Mouse (Mus musculus): Measurements from ENCODE around the gene Gpr108. TPM values are rescaled to one million over a fixed set of nuclear protein-coding genes. Genes with fewer than 3 reads are reported as not detected.
"Not testable (repeated sequence)": the region's sequence is repeated elsewhere in the genome, so short reads cannot be mapped to it uniquely, and the experiment has no call there.

Gpr108 gene
- polyA plus RNA-seq, 1 experiment from 2014 or later, result 23.9 TPM

GRCm38 (mm10) chr17:57278943-57279590 lies 30.8 kb upstream of the Gpr108 start, which contains the start of gene Vav1:
Gene Vav1, plus strand, starts transcription at chr17:57279100.
- WGBS, result 70% methylated on average over 26 of the region's 26 CpGs

DNA sequence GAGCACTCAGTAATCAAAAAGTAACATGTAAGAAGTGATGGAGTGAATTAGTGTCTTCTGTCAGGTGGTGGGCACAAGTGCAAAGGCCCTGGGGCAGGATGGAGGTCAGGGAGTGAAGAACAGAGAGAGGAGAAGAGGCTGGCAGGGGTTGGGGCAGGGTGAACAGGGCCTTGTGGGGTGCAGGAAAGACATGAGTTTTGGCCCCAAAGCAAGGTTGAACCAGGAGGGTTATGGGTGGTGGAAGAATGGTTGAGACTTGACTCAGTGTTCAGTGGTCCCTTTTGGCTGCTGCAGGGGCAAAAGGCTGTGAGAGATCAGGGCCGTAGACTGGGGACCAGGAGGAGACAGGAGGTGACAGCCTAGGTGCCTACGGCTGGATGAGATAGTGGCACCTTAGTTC lies 30.3 kb upstream of the Gpr108 start:
- Histone ChIP-seq H3K9me3 (replicated peaks) (no peaks in the 10 kb centered on the region), H3K27me3 (ENCODE audit: low read depth, poor library complexity, severe bottlenecking) (peaks cover 31% of the 10 kb centered on the region), H3K4me3 (no peak overlapping the region), H3K4me1 (peaks cover 25% of the 10 kb centered on the region), H3K36me3 (no peaks in the 10 kb centered on the region), H3K27ac (replicated peaks) (no peak overlapping the region)
- DNase-seq (ENCODE audit: low spot score), result no peak
- WGBS, result 85% methylated on average over 2 of the region's 2 CpGs

More at GRCm38 (mm10) chr17:57278943-57279590, 30.8 kb upstream of the Gpr108 start, which contains the start of gene Vav1:
- H3K27ac ChIP-seq (replicated peaks), result no peak within 1 kb of the TSS
- peaks cover 26% of the 10 kb centered on the region for H3K27me3 ChIP-seq (ENCODE audit: low read depth, poor library complexity, severe bottlenecking)
- no peaks in the 10 kb centered on the region for H3K9me3 ChIP-seq (replicated peaks)
- no peak for DNase-seq (ENCODE audit: low spot score)
- H3K4me3 ChIP-seq, result no peak within 1 kb of the TSS
- no peaks in the 10 kb centered on the region for H3K36me3 ChIP-seq
- peaks cover 25% of the 10 kb centered on the region for H3K4me1 ChIP-seq

DNA sequence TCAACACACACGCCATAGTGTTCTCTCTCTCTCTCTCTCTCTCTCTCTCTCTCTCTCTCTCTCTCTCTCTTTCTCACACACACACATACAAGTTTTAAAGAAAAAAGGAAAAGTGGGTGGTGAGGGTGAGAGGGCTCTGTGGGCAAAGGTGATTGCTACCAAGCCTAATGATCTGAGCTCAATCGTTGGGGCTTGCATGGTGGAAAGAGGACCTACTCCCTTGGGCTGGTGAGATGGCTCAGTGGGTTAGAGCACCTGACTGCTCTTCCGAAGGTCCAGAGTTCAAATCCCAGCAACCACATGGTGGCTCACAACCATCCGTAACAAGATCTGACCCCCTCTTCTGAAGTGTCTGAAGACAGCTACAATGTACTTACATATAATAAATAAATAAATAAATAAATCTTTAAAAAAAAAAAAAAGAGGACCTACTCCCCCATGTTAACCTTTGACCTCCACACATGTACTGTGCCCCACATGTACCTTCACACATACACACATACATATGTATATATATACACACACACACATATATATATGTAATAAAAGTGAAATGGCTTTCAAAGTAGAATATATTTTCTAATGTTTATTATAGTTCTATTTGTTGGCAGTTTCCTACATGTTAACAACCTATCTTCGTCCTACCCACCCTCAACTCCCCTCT lies 29.5 kb upstream of the Gpr108 start:
- not testable (repeated sequence) for H3K4me3 ChIP-seq; H3K9me3 ChIP-seq (replicated peaks); H3K27ac ChIP-seq (replicated peaks); H3K36me3 ChIP-seq; DNase-seq (ENCODE audit: low spot score)
- WGBS, result 90% methylated on average over 5 of the region's 5 CpGs
- peaks cover 40% of the 10 kb centered on the region for H3K27me3 ChIP-seq (ENCODE audit: low read depth, poor library complexity, severe bottlenecking)
- H3K4me1 ChIP-seq, result peaks cover 25% of the 10 kb centered on the region

GRCm38 (mm10) chr17:57276634-57277121 lies 28.4 kb upstream of the Gpr108 start:
- H3K36me3 ChIP-seq, result no peaks in the 10 kb centered on the region
- peaks cover 25% of the 10 kb centered on the region for H3K4me1 ChIP-seq
- peak overlapping the region; percentile 55 for H3K4me3 ChIP-seq
- under 1% methylated on average over 20 of the region's 20 CpGs for WGBS
- H3K9me3 ChIP-seq (replicated peaks), result no peaks in the 10 kb centered on the region
- peaks cover 47% of the 10 kb centered on the region for H3K27me3 ChIP-seq (ENCODE audit: low read depth, poor library complexity, severe bottlenecking)
- peak overlapping the region; percentile 52; the same call in 1 of the 2 replicates for H3K27ac ChIP-seq (replicated peaks)
- DNase-seq (ENCODE audit: low spot score), result peak; percentile 78

DNA sequence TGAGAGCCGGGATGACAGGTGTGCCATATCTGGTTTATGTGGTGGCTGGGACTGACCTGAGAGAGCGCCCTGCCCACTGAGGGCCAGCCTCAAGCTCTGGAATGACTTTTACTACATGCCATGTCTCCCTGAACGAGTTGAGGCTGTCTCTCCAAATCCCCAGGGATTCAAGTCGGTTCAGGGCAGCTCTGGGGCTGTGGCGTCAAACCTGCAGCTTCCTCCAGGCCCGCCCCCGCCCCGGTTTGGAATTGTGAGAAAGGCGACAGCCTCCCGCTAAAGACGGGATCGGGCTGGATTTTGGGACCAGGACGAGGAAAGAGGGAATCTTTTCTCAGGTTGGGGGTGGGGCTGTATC lies 27.7 kb upstream of the Gpr108 start:
- Histone ChIP-seq H3K36me3 (no peaks in the 10 kb centered on the region), H3K4me1 (peaks cover 25% of the 10 kb centered on the region), H3K27ac (replicated peaks) (no peak overlapping the region), H3K9me3 (replicated peaks) (no peaks in the 10 kb centered on the region), H3K27me3 (ENCODE audit: low read depth, poor library complexity, severe bottlenecking) (peaks cover 47% of the 10 kb centered on the region), H3K4me3 (peak overlapping the region; percentile 55)
- WGBS, result 2% methylated on average over 13 of the region's 13 CpGs
- DNase-seq (ENCODE audit: low spot score), result peak; percentile 18

DNA sequence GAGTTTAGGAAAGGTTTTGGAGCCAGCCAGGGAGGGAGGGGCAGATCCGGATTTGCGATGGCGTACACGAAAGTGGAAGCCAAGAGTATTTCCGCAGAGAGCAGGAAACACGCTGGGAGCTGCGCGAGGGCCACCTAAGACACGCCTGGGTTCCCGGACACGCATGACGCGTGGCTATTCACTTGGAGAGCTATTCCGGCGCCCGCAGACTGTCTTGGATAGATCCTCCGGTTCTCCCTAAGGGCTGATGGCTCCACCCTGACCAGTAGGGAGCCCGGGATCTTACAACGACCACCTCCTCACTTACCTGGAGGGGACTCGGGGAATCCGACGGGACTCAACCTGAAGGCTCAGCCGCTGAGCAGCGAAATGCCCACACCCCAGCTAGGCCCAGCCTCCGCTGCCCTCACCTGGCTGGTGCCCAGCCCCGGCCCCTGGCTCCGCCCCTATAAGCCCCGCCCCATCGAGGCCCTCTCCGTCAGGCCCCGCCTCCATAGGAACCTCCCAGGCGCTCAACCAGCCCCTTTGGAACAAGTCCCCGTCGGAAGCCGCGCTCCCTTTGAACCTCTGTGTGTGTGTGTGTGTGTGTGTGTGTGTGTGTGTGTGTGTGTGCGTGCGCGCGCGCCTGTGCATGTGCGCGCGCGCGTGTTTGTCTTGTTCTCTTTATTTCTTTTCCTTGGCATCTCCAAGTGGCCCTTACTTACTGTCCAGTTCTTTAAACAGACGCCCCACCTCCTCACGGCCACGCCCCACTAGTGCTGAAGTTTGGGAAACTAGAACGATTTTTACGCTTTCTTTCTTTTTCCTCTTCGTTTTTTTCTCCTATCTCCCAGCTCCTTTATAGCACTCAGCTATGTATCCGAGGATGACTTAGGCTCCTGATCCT lies 27.1 kb upstream of the Gpr108 start:
- WGBS, result under 1% methylated on average over 53 of the region's 53 CpGs
- DNase-seq (ENCODE audit: low spot score), result peak; percentile 66
- peak overlapping the region; percentile 55 for H3K4me3 ChIP-seq
- H3K4me1 ChIP-seq, result peaks cover 25% of the 10 kb centered on the region
- H3K36me3 ChIP-seq, result no peaks in the 10 kb centered on the region
- H3K27me3 ChIP-seq (ENCODE audit: low read depth, poor library complexity, severe bottlenecking), result peaks cover 47% of the 10 kb centered on the region
- no peaks in the 10 kb centered on the region for H3K9me3 ChIP-seq (replicated peaks)
- no peak overlapping the region for H3K27ac ChIP-seq (replicated peaks)

GRCm38 (mm10) chr17:57274686-57275085 lies 26.4 kb upstream of the Gpr108 start:
- peaks cover 47% of the 10 kb centered on the region for H3K27me3 ChIP-seq (ENCODE audit: low read depth, poor library complexity, severe bottlenecking)
- H3K9me3 ChIP-seq (replicated peaks), result no peaks in the 10 kb centered on the region
- H3K36me3 ChIP-seq, result no peaks in the 10 kb centered on the region
- 8% methylated on average over 15 of the region's 15 CpGs for WGBS
- peak; percentile 15 for DNase-seq (ENCODE audit: low spot score)
- peaks cover 25% of the 10 kb centered on the region for H3K4me1 ChIP-seq
- peak overlapping the region; percentile 55 for H3K4me3 ChIP-seq
- H3K27ac ChIP-seq (replicated peaks), result no peak overlapping the region

GRCm38 (mm10) chr17:57273846-57274245 lies 25.6 kb upstream of the Gpr108 start:
- 36% methylated on average over 7 of the region's 7 CpGs for WGBS

DNA sequence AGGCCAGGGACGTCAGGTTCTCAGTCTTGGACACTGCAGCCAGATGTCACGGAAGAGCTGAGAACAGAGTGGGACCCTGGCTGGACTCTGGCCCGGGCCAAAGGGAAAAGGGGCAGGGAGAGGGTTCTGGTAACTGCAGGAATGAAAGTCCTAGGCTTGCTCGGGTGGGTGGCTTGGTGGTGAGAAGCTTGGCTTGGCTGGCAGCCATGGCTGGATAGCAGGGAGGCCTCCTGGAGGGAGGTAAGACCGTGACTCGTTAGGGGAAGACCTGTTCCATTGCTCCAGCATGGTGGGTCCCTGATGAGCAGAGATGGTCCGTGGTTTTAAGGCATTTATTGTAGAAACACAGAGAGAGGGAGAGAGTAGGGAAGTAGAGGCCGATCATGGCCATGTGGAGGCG lies 23.1 kb upstream of the Gpr108 start:
- H3K9me3 ChIP-seq (replicated peaks), result no peaks in the 10 kb centered on the region
- H3K27me3 ChIP-seq (ENCODE audit: low read depth, poor library complexity, severe bottlenecking), result peaks cover 43% of the 10 kb centered on the region
- DNase-seq (ENCODE audit: low spot score), result no peak
- H3K36me3 ChIP-seq, result no peaks in the 10 kb centered on the region
- H3K4me1 ChIP-seq, result peaks cover 17% of the 10 kb centered on the region
- no peak overlapping the region for H3K4me3 ChIP-seq
- H3K27ac ChIP-seq (replicated peaks), result no peak overlapping the region
- 78% methylated on average over 9 of the region's 9 CpGs for WGBS

More at GRCm38 (mm10) chr17:57273846-57274245, 25.6 kb upstream of the Gpr108 start:
- peaks cover 47% of the 10 kb centered on the region for H3K27me3 ChIP-seq (ENCODE audit: low read depth, poor library complexity, severe bottlenecking)
- DNase-seq (ENCODE audit: low spot score), result no peak
- no peak overlapping the region for H3K4me3 ChIP-seq
- H3K36me3 ChIP-seq, result no peaks in the 10 kb centered on the region
- no peaks in the 10 kb centered on the region for H3K9me3 ChIP-seq (replicated peaks)
- no peak overlapping the region for H3K27ac ChIP-seq (replicated peaks)
- H3K4me1 ChIP-seq, result peaks cover 25% of the 10 kb centered on the region

DNA sequence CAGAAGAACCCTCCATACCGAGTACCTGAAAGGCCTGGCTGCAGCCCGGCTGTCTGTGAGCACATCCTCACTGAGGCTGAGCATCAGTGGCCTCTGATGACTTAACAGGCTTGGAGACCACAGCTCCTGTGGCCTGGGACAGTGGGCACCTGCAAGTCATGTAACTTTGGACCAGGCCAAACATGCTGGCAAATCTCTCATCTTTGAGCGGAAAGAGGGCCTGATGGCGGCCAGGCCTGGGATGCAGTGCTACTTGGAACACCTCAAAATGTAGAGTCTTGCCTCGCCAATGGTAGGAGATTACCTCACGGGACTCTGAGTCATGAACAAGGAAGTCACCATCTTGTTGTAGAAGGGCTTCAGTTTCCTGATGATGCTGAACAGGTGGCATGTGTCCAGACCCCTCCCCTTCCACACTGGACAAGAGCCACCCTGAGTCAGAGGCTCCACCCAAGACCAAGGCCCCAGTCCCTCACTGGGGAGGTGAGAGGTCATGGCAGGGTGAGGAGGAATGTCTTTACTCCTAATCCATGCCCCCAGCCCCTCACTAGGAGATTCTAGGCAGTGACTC lies 19.4 kb upstream of the Gpr108 start:
- 87% methylated on average over 6 of the region's 6 CpGs for WGBS
- peaks cover 11% of the 10 kb centered on the region for H3K4me1 ChIP-seq
- peaks cover 7% of the 10 kb centered on the region; the same call in 1 of the 2 replicates for H3K27me3 ChIP-seq (ENCODE audit: low read depth, poor library complexity, severe bottlenecking)
- no peaks in the 10 kb centered on the region for H3K9me3 ChIP-seq (replicated peaks)
- H3K36me3 ChIP-seq, result peaks cover 17% of the 10 kb centered on the region
- H3K4me3 ChIP-seq, result no peak overlapping the region
- no peak for DNase-seq (ENCODE audit: low spot score)
- no peak overlapping the region for H3K27ac ChIP-seq (replicated peaks)

GRCm38 (mm10) chr17:57264972-57265945 lies 17.0 kb upstream of the Gpr108 start:
- DNase-seq (ENCODE audit: low spot score), result no peak
- WGBS, result 25% methylated on average over 21 of the region's 22 CpGs
- Histone ChIP-seq H3K27ac (replicated peaks) (no peak overlapping the region), H3K36me3 (peaks cover 41% of the 10 kb centered on the region), H3K27me3 (ENCODE audit: low read depth, poor library complexity, severe bottlenecking) (no peaks in the 10 kb centered on the region), H3K4me3 (peak overlapping the region; percentile 22; the same call in 1 of the 2 replicates), H3K4me1 (peaks cover 11% of the 10 kb centered on the region), H3K9me3 (replicated peaks) (no peaks in the 10 kb centered on the region)
